Mouse (Mus musculus) lung, adult 2 months (tissue): Measurements from ENCODE around the gene Tmtc2.

ENCODE experiments used
- CTCF ChIP-seq: fragments of 200-500 bp; IDR thresholded peaks from 2 replicates; pipeline ENCODE4 v1.5.1; 2011; ENCODE audit warnings: mild to moderate bottlenecking, low read length, control low read depth; ENCODE audit not compliant: insufficient read depth
- POLR2A ChIP-seq: fragments of 200-500 bp; IDR thresholded peaks from 2 replicates; pipeline ENCODE4 v1.6.1; 2011; ENCODE audit warnings: low read depth, mild to moderate bottlenecking, control low read depth, low read length, borderline replicate concordance; ENCODE audit errors: extremely low read depth

- TF ChIP-seq POLR2A (no peak), CTCF (no peak)
Observed at GRCm38 (mm10) chr10:105427625-105428024, 146.6 kb downstream of the Tmtc2 start.
